Mouse (Mus musculus) stomach, embryonic 16.5 days (tissue): ENCODE data around the gene Ptges. TPM values are rescaled to one million over a fixed set of nuclear protein-coding genes. Genes with fewer than 3 reads are reported as not detected.

Experiments
- ATAC-seq: fragments of 200-750 bp; cut with Nextera tagmentation; 2 replicates; pipeline ENCODE4 v1.8.0; 2017; ENCODE audit warnings: moderate number of reproducible peaks, moderate TSS enrichment; ENCODE audit not compliant: insufficient read depth, low FRiP score
- H3K27ac ChIP-seq: fragments of 300-500 bp; sonication (generic); 2 replicates; pipeline ENCODE4 v1.5.1; 2014; ENCODE audit warnings: low read length
- H3K27me3 ChIP-seq: fragments of 300-500 bp; sonication (generic); 2 replicates; pipeline ENCODE4 v1.6.1; 2014; ENCODE audit warnings: low read length, control low read depth, mixed read lengths; ENCODE audit not compliant: control insufficient read depth, insufficient read depth
- H3K36me3 ChIP-seq: fragments of 300-500 bp; sonication (generic); 2 replicates; pipeline ENCODE4 v1.6.1; 2014; ENCODE audit warnings: low read length; ENCODE audit not compliant: control insufficient read depth, insufficient read depth
- H3K4me1 ChIP-seq: fragments of 300-500 bp; sonication (generic); 2 replicates; pipeline ENCODE4 v1.6.1; 2014; ENCODE audit warnings: low read length, control low read depth, mixed read lengths; ENCODE audit not compliant: control insufficient read depth, insufficient read depth
- H3K4me2 ChIP-seq: fragments of 300-500 bp; sonication (generic); 2 replicates; pipeline ENCODE4 v1.6.1; 2014; ENCODE audit warnings: low read depth, low read length, mixed read lengths
- H3K4me3 ChIP-seq: fragments of 300-500 bp; sonication (generic); replicated peaks from 2 replicates; pipeline ENCODE4 v1.5.1; 2014; ENCODE audit warnings: mild to moderate bottlenecking, low read length
- H3K9ac ChIP-seq: fragments of 300-500 bp; sonication (generic); 2 replicates; pipeline ENCODE4 v1.6.1; 2014; ENCODE audit warnings: low read length
- H3K9me3 ChIP-seq: fragments of 300-500 bp; sonication (generic); replicated peaks from 2 replicates; pipeline ENCODE4 v1.6.1; 2016; ENCODE audit warnings: low read length, control low read depth; ENCODE audit not compliant: control insufficient read depth
- WGBS: fragments of 180-500 bp; shearing (Covaris S2); extraction: QIAGEN DNeasy Blood & Tissue Kit; methylation state at CpG from one replicate; pipeline ENCODE4 v1.1.7; 2014; 5-methylcytosine and 5-hydroxymethylcytosine counted together
- polyA plus RNA-seq: library from polyadenylated mRNA; unstranded; fragments of >200 nt; fragmentation: Nextera tagmentation; extraction: Ambion mirVana; gene quantifications from 2 replicates; pipeline ENCODE4 v1.2.1, GENCODE M21; 2015

The Ptges gene
- polyA plus RNA-seq, 1 experiment from 2014 or later: 10.3 TPM

DNA sequence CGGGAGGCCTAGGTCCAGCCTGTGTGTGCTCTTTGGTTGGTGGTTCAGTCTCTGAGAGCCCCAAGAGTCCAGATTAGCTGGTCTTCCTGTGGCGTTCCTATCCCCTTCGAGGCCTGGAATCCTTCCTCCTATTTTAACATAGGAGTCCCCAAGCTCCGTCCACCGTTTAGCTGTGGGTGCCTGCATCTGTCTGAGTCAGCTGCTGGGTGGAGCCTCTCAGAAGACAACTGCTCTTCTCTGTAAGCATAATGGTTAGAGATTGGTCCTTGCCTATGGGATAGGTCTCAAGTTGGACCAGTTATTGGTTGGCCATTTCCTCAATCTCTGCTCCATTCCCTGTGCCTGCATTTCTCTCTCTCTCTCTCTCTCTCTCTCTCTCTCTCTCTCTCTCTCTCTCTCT, 69.9 kb downstream of the Ptges start:
- H3K27me3 ChIP-seq: no peaks in the 10 kb centered on the region; the same call in 1 of the 2 replicates
- no peak overlapping the region for H3K4me2 ChIP-seq
- H3K36me3 ChIP-seq: no peaks in the 10 kb centered on the region
- no peak overlapping the region for H3K27ac ChIP-seq
- H3K9ac ChIP-seq: no peak overlapping the region
- H3K4me1 ChIP-seq: no peaks in the 10 kb centered on the region
- no peaks in the 10 kb centered on the region for H3K9me3 ChIP-seq
- 62% methylated on average over 5 of the region's 5 CpGs for WGBS
- no peak for ATAC-seq
- no peak overlapping the region for H3K4me3 ChIP-seq

DNA sequence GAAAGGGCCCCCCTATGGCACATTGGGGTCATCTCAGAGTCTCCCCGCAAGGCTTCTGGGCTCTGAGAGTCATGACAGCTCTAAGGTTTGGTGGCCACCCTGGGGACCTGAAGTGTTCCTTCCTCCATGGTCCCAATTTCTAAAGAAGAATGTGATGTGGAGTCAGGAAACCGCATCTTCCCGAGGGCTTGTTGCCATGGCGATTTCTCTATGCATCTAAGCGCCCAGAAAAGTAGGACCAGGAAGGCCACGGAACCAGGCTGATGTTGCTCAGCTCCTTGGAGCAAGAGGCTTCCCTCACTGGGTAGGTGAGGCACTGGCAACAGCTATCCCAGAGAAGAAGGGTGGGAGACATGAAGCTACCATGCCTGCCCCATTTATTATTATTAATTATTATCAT, 72.6 kb downstream of the Ptges start:
- H3K9me3 ChIP-seq: no peaks in the 10 kb centered on the region
- no peaks in the 10 kb centered on the region for H3K36me3 ChIP-seq
- H3K9ac ChIP-seq: no peak overlapping the region
- H3K27ac ChIP-seq: no peak overlapping the region
- no peak overlapping the region for H3K4me3 ChIP-seq
- WGBS: 79% methylated on average over 6 of the region's 6 CpGs
- ATAC-seq: no peak
- H3K4me1 ChIP-seq: peaks cover 9% of the 10 kb centered on the region; the same call in 1 of the 2 replicates
- no peaks in the 10 kb centered on the region for H3K27me3 ChIP-seq
- H3K4me2 ChIP-seq: no peak overlapping the region

DNA sequence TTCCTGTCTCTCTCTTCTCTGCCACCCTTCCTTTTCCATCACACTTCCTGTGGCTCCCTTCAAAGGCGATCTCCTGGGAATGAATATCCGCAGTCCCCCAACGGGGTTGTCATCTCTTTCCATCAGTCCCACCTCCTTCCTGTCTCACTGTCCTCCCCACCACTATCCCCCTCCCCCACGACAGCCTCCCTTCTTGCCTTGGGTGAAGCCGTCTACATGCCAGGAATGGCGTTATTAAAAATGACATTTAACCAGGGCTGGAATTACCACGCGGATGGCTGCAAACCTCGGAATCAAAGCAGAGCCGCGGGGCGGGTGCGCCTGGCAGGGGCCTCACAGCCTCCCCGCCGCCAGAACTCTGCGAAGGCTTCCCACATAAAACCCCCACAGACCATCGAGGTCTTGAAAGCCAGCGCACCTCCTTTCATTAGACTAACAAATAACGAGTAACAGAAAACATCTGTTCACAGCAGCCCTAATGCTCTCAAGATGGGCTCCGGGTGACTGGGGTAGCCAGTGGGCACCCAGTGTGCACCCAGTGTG, 76.8 kb downstream of the Ptges start:
- no peaks in the 10 kb centered on the region for H3K36me3 ChIP-seq
- no peak for ATAC-seq
- 26% methylated on average over 20 of the region's 20 CpGs for WGBS
- H3K27me3 ChIP-seq: no peaks in the 10 kb centered on the region
- no peak overlapping the region for H3K27ac ChIP-seq
- H3K4me2 ChIP-seq: no peak overlapping the region
- no peak overlapping the region for H3K4me3 ChIP-seq
- peaks cover 11% of the 10 kb centered on the region; the same call in 1 of the 2 replicates for H3K4me1 ChIP-seq
- peak overlapping the region; percentile 51 for H3K9ac ChIP-seq
- H3K9me3 ChIP-seq: no peaks in the 10 kb centered on the region

DNA sequence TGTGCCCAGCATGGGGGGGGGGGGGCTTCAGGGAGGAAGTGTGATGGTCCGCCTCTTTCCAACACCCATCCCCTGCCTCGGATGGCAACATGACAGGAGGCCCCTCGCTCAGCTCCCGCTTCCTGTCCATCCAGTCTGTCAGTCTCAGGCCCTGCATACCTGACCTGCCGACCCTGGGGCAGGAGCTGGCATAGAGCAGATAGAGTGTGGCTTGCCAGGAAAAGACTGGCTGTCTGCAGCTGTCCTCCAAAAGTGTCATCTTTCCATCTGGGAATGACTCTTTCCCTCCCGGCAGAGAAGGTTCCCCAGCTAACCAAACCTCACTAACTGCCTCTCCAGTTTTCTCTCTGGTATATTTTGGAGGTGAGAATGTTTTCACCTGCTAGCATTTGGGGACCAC, 79.1 kb downstream of the Ptges start:
- H3K4me3 ChIP-seq: no peak overlapping the region
- WGBS: 33% methylated on average over 6 of the region's 6 CpGs

DNA sequence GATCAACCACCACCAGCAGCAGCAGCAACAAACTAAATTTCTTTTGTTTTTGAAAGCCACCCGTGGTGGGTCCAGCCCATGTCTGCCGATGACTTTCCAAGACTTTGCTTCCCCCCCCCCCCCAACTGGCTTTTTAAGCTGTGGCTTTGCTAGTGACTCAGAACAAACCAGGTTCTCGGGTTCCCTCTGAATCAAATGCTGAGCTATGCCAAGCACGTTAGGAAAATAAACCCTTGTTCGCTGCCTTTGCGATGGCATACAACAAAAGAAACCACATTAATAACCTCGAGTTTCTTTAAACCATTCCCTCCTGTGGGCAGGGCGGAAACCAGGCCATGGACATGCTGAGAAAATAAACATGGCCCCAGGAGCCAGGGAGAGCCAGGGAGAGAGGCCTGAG, 81.5 kb downstream of the Ptges start:
- H3K9me3 ChIP-seq: no peaks in the 10 kb centered on the region
- no peak overlapping the region for H3K4me2 ChIP-seq
- H3K4me1 ChIP-seq: peaks cover 10% of the 10 kb centered on the region; the same call in 1 of the 2 replicates
- no peak for ATAC-seq
- no peak overlapping the region for H3K4me3 ChIP-seq
- no peak overlapping the region for H3K9ac ChIP-seq
- 69% methylated on average over 8 of the region's 8 CpGs for WGBS
- peaks cover 14% of the 10 kb centered on the region for H3K27me3 ChIP-seq
- no peak overlapping the region for H3K27ac ChIP-seq
- no peaks in the 10 kb centered on the region for H3K36me3 ChIP-seq

More for the DNA sequence above, 79.1 kb downstream of the Ptges start:
- peaks cover 11% of the 10 kb centered on the region; the same call in 1 of the 2 replicates for H3K4me1 ChIP-seq
- no peak overlapping the region for H3K27ac ChIP-seq
- peaks cover under 1% of the 10 kb centered on the region for H3K27me3 ChIP-seq
- no peaks in the 10 kb centered on the region for H3K36me3 ChIP-seq
- ATAC-seq: no peak
- no peak overlapping the region for H3K4me2 ChIP-seq
- H3K9me3 ChIP-seq: no peaks in the 10 kb centered on the region
- H3K9ac ChIP-seq: no peak overlapping the region

DNA sequence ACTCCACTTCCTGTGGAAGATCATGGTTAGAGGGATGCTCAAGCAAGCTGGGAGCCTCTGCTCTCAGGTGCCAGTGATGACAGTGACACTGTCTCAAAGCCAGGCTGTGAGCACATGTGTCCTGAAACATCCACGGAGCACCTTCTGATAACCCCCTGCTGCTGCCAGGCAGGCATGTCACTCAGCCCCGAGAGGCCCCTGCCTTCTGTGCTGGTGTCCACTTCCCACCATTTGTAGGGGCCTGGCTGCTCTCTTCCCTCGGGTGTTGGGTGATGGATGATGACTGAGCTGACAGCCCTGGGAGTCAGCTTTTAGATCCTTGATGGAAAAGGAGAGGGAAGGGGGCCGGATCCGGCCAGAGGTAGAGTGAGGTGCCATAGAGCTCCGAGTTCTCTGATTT, 82.9 kb downstream of the Ptges start:
- H3K9ac ChIP-seq: no peak overlapping the region
- no peak overlapping the region for H3K4me3 ChIP-seq
- H3K9me3 ChIP-seq: no peaks in the 10 kb centered on the region
- no peak overlapping the region for H3K27ac ChIP-seq
- 0 out of 2 replicates have a peak, but pooled peaks cover 2% of the 10 kb centered on the region for H3K4me1 ChIP-seq
- no peaks in the 10 kb centered on the region for H3K36me3 ChIP-seq
- WGBS: 24% methylated on average over 6 of the region's 6 CpGs
- no peak overlapping the region for H3K4me2 ChIP-seq
- no peak for ATAC-seq
- peaks cover 14% of the 10 kb centered on the region for H3K27me3 ChIP-seq

DNA sequence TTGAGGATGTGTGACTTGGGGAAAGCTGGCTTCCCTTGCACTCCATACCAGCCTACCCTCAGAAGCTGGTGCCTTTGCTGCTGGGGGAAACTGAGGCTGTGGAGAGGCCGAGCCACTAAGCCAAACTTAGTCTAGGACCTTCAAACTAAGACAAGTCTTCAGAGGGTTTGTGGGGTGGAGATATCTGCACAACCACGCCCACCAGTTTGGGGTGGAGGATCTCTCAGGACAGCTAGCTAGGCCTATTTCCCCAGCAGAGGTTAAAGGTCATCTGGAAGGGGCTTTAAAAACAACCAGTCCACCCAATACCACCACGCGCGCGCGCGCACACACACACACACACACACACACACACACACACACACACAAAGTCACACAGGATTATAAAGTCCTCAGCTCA, 83.4 kb downstream of the Ptges start:
- WGBS: 69% methylated on average over 8 of the region's 8 CpGs
- Histone ChIP-seq H3K4me3 (peak overlapping the region; percentile 56), H3K9me3 (no peaks in the 10 kb centered on the region), H3K27me3 (peaks cover 14% of the 10 kb centered on the region), H3K36me3 (no peaks in the 10 kb centered on the region), H3K9ac (peak overlapping the region; percentile 77; the same call in 1 of the 2 replicates), H3K27ac (no peak overlapping the region), H3K4me1 (0 out of 2 replicates have a peak, but pooled peaks cover 2% of the 10 kb centered on the region), H3K4me2 (peak overlapping the region; percentile 87)
- ATAC-seq: no peak

DNA sequence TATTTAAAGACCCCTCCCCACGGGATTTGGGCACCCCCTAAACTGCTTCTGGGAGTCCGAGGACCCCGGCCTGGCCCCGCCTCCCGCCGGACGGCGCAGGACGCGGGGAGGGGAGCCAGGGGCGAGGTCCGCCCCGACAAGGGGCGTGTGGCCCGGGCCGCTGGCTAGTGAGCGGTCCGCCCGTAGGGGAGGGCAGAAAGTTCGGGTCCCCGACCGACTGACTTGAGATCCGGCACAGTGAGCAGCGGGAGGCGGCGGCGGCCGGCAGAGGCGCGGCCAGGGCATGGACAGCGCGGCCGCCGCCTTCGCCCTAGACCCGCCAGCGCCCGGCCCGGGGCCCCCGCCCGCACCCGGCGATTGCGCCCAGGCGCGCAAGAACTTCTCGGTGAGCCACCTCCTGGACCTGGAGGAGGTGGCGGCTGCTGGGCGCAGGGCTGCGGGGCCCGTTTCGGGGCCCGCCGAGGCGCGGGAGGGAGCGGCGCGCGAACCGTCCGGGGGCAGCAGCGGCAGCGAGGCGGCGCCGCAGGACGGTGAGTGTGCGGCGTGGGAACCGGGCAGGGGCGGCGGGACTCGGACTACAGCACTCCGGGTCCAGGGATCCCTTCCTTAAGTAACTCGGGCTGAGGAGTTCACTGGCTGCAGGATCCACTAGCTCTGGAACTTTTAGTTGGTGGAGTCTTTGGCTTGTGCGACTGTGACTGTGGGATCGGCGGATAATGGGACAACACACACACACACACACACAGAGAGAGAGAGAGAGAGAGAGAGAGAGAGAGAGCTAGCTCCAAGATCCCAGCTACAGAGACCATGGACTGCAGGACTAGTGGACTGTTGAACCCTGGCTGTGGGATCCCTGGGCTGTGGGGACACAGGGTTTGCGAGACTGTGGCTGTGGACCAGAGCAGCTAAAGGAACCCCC, 84.3 kb downstream of the Ptges start:
- no peak overlapping the region for H3K27ac ChIP-seq
- H3K36me3 ChIP-seq: no peaks in the 10 kb centered on the region
- H3K4me3 ChIP-seq: peak overlapping the region; percentile 56
- peak overlapping the region; percentile 77 for H3K9ac ChIP-seq
- peaks cover 14% of the 10 kb centered on the region for H3K27me3 ChIP-seq
- H3K4me2 ChIP-seq: peak overlapping the region; percentile 87
- H3K4me1 ChIP-seq: no peaks in the 10 kb centered on the region
- WGBS: 1% methylated on average over 80 of the region's 80 CpGs
- H3K9me3 ChIP-seq: no peaks in the 10 kb centered on the region
- no peak; the same call in 1 of the 2 replicates for ATAC-seq

DNA sequence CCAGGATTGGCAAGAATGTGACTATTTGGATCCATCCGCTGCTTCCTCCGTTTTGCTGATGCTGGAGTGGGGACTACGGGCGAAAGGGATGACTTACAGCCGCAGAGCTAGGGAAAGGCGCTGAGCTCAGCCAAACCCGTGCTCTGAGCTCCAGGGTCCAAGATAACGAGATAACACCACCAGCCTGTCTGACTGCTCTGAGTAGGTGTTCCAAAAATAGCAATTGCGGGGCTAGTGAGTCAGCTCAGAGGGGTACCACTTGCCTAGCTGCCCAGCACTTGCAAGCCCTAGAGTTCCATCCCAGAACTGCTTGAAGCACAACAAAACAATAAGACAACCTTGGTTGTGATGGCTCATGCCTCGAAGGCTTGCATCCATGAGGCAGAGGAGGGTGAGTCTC, 87.0 kb downstream of the Ptges start:
- WGBS: 36% methylated on average over 10 of the region's 10 CpGs
- H3K9ac ChIP-seq: no peak overlapping the region
- H3K27me3 ChIP-seq: peaks cover 14% of the 10 kb centered on the region
- no peaks in the 10 kb centered on the region for H3K36me3 ChIP-seq
- no peaks in the 10 kb centered on the region for H3K9me3 ChIP-seq
- no peak overlapping the region for H3K27ac ChIP-seq
- no peak overlapping the region for H3K4me2 ChIP-seq
- ATAC-seq: no peak
- no peaks in the 10 kb centered on the region for H3K4me1 ChIP-seq
- H3K4me3 ChIP-seq: no peak overlapping the region
